Mouse (Mus musculus): ENCODE data around the gene Szt2. TPM values are rescaled to one million over a fixed set of nuclear protein-coding genes. Genes with fewer than 3 reads are reported as not detected.

Szt2 gene
- total RNA-seq, 2 experiments from 2014 or later, result 36.1 to 36.6 TPM

- no peak for DNase-seq (ENCODE audit: extremely low spot score in 1 of 2, low spot score in 2 of 2)
- intact Hi-C loops (cut with DNase I), result no loop called here
Measured at GRCm38 (mm10) chr4:118416329-118416728, 7.3 kb upstream of the Szt2 start.

GRCm38 (mm10) chr4:118415779-118416178 is 6.7 kb upstream of the Szt2 start:
- DNase-seq (ENCODE audit: extremely low spot score in 1 of 2, low spot score in 2 of 2), result no peak
- intact Hi-C loops (cut with DNase I), result no loop called here

DNA sequence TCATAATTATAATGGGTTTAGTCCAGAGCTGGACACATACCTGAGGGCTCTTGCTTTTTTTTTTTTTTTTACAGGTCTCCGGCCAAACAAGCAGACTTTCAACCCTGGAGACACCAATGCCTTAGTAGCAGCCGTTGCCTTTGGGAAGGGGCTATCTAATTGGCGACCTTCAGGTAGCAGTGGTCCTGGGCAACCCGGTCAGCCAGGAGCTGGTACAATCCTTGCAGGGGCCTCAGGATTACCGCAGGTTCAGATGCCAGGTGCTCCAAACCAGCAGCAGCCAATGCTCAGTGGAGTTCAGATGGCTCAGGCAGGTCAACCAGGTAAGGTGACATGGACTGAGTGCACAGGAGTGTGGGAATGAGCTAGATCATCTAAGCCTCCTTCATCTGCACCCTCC is 4.5 kb upstream of the Szt2 start:
- no peak for DNase-seq (ENCODE audit: extremely low spot score in 1 of 2, low spot score in 2 of 2)
- intact Hi-C loops (cut with DNase I), result loop anchor here (5.0 kb wide), 1 partner anchor 164 kb away; no protein-coding TSS in a partner anchor

DNA sequence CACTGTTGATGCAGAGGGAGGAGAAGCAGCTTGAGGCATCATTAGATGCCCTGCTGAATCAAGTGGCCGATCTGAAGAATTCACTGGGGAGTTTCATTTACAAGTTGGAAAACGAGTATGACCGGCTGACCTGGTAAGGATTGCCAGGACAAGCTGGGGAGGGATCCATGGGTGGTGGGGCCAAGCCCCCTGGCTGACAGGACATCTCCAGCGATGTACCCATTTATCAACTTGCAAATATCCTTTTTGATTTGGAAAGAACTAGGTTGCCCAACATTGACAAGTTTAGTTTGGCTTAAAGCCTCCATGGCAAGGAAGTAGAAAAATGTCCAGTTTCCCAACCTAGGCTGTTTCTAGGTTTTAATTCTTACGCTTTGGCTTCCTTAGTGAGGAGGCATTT is 1.8 kb upstream of the Szt2 start:
- intact Hi-C loops (cut with DNase I), result loop anchor here (5.0 kb wide), 1 partner anchor 166 kb away; no protein-coding TSS in a partner anchor
- no peak for DNase-seq (ENCODE audit: extremely low spot score in 1 of 2, low spot score in 2 of 2)

DNA sequence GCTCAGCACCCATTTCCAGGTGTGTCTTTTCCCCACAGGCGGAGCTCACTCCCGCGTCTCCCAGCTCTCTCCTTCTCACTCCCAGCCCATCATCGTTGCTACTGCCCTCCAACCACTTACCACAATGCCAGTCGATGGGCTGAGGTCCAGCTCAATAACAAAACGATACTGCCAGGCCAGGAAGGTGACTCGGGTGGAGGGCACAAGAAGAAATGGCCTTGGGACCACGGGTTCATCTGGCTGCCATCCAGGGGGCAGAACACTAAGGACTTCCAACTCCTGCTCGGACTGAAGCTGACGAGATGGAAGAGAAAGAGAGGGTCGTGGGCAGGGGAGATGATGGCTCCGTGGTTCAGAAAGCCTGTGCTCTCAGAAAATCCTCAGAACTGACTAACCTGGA is 6.4 kb downstream of the Szt2 start:
- intact Hi-C loops (cut with DNase I), result no loop called here
- DNase-seq (ENCODE audit: extremely low spot score in 1 of 2, low spot score in 2 of 2), result no peak

GRCm38 (mm10) chr4:118401918-118402317 is 7.2 kb downstream of the Szt2 start:
- DNase-seq (ENCODE audit: extremely low spot score in 1 of 2, low spot score in 2 of 2), result no peak
- intact Hi-C loops (cut with DNase I), result no loop called here

GRCm38 (mm10) chr4:118401421-118401820 is 7.7 kb downstream of the Szt2 start:
- DNase-seq (ENCODE audit: extremely low spot score in 1 of 2, low spot score in 2 of 2), result no peak
- intact Hi-C loops (cut with DNase I), result no loop called here

DNA sequence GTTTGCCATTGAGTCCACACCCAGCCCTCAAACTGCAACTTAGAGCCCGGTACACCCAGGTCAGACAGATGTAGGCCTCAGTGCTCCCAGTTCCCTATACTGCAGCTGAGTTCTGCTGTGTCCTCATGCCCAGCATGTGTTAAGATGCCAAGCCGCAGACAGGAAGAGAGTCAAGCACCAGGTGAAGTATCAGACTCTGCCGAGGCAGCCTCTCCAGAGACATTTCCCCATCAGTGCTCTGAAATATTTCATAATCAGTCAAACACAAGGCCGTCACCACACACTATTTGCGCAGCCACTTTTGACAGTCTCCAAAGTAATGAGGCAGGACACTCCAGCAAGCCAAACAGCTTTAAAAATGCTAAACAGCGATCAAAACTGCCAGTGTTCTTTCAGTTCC is 10.7 kb downstream of the Szt2 start:
- intact Hi-C loops (cut with DNase I), result no loop called here

DNA sequence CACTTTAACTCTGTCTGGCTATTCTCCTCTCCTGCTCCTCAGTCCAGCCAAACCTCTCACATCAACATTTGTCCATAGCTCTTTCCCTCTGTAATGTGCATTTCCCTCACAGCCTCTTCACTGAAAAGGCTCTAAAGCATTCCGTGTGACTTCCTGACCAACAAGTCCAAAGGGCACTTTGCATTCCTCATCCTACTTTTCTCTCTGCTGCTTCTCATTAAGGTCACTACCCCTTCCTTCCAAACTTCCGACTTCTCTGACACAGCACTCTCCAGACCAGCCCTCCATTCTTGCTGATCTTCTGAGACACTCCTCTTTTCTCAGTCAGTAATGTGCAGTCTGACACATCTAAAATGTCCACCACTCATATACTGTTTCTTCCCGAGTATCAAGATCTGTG is 12.6 kb downstream of the Szt2 start:
- intact Hi-C loops (cut with DNase I), result no loop called here
- DNase-seq (ENCODE audit: extremely low spot score in 1 of 2, low spot score in 2 of 2), result no peak

More for the DNA sequence above, 10.7 kb downstream of the Szt2 start:
- no peak for DNase-seq (ENCODE audit: extremely low spot score in 1 of 2, low spot score in 2 of 2)

DNA sequence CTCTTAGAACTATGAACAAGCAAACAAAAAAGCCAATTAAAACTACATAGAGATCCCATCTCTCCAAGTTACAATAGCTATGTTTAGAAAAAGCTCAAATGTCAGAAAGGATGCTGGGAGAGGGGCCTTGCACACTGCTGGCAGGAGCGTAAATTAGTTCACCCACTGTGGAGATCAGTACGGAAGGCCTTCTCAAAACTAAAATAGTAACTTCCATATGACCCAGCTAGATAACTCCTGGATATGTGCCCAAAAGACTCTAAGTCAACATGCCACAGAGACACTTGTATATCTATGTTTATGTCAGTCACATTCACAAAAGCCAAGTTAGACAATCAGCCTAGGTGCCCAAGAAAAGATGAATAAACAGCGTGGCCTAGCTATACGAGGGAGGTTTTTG is 13.8 kb downstream of the Szt2 start:
- no peak for DNase-seq (ENCODE audit: extremely low spot score in 1 of 2, low spot score in 2 of 2)
- intact Hi-C loops (cut with DNase I), result no loop called here

- intact Hi-C loops (cut with DNase I), result no loop called here
- DNase-seq (ENCODE audit: extremely low spot score in 1 of 2, low spot score in 2 of 2), result no peak
Measured at GRCm38 (mm10) chr4:118394505-118394904, 14.6 kb downstream of the Szt2 start.

GRCm38 (mm10) chr4:118390146-118390545 is 18.9 kb downstream of the Szt2 start:
- intact Hi-C loops (cut with DNase I), result no loop called here
- no peak for DNase-seq (ENCODE audit: extremely low spot score in 1 of 2, low spot score in 2 of 2)

DNA sequence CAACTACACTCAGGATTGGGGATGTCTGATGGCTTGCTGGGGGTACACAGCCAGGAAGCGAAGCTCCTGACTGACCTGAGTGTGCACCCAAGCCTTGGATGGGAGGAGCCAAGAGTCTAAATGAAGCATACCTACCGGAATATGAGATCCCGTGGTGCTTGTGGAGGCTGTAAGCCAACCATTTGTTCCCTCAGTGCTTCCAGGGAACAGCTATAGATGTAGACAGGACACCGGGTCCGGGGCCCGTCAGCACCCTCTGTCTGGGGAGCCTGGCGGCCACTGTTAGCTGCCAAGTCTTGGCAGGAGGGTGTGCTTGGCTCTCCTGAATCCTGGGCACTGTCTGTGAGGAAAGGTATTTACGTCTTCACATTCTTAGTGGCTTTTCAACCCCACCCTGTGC is 21.8 kb downstream of the Szt2 start:
- intact Hi-C loops (cut with DNase I), result no loop called here
- no peak for DNase-seq (ENCODE audit: extremely low spot score in 1 of 2, low spot score in 2 of 2)

GRCm38 (mm10) chr4:118383271-118383670 is 25.8 kb downstream of the Szt2 start:
- intact Hi-C loops (cut with DNase I), result no loop called here
- DNase-seq (ENCODE audit: extremely low spot score in 1 of 2, low spot score in 2 of 2), result no peak

DNA sequence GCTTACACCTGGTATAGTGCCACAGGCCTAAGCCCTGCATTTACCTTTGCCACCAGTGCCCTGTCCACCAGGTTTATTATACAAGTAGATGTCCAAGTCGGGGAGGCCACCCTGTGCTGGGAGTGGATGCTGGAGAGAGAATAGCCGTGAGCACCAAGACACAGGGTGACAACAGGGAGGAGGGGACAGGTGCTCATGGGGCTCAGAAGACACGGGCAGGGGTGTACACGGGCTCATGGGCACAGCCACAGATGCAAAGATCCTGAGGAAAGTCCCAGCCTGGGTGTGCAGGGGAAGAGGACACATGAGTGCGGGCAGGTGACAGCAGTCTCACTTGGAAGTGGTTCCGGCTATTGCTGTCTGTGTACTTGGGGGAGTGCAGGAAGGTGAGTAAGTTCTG is 33.1 kb downstream of the Szt2 start:
- no peak for DNase-seq (ENCODE audit: extremely low spot score in 1 of 2, low spot score in 2 of 2)
- intact Hi-C loops (cut with DNase I), result no loop called here

DNA sequence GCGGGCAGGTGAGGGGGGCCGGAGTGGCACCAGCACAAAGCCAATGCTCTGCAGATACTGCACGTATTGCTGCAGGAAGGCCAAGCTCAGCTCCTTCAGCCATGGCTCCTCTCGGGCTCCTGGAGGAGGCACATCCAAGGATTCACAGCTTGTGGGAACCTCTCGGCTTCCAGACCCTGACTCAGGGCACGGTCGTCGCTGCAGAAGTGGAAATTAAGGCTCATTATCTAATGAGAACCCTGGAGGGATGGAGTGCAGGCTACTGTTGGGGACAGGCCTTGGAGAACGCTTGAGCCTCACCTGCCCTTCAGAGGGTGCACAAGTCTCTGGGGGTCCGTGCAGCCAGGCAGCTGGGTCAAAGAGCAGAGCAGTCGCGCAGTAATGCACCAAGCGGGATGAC is 37.3 kb downstream of the Szt2 start:
- DNase-seq (ENCODE audit: extremely low spot score in 1 of 2, low spot score in 2 of 2), result no peak
- intact Hi-C loops (cut with DNase I), result no loop called here

GRCm38 (mm10) chr4:118368616-118369015 is 40.5 kb downstream of the Szt2 start:
- no peak for DNase-seq (ENCODE audit: extremely low spot score in 1 of 2, low spot score in 2 of 2)
- intact Hi-C loops (cut with DNase I), result no loop called here

DNA sequence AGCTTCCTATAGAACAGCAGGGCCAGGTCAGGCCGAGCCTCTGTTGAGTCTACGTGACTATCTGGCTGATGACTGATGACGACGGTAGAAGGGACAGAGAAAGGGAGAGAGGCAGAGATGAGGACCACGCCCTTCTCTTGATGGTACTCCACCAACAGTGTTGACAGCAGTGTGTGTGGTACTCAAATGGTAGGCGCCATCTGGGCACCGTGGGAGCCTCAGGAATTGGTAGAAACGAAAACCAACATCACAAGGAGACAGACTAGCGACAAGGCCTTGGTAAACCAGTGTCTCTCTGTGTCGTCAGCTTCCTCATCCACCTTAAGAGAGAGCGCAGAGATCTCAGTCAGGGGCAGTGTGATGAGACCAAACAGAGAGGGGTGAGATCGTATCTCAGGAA is 41.5 kb downstream of the Szt2 start:
- DNase-seq (ENCODE audit: extremely low spot score in 1 of 2, low spot score in 2 of 2), result no peak
- intact Hi-C loops (cut with DNase I), result no loop called here

- intact Hi-C loops (cut with DNase I), result no loop called here
- no peak for DNase-seq (ENCODE audit: extremely low spot score in 1 of 2, low spot score in 2 of 2)
Measured at GRCm38 (mm10) chr4:118365991-118366390, 43.1 kb downstream of the Szt2 start.

DNA sequence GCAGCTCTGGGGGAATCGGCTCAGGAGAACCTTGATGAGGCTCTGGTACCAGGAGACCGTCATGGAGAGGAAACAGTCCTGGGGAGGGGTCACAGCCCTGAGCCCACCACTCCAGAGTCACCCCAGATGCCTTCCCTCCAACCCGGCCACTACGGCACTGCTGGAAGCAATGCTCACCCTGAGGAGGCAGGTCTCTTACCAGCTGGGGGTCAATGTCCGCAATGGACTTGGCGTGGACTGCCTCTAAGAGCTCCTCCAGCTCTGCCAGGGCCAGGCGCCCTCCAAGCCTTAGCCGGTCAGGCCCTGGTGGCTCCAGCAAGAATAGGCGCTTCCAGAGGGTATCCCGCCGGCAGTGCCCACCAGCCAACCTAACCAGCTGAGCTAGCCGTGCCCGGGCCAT is 44.4 kb downstream of the Szt2 start:
- intact Hi-C loops (cut with DNase I), result no loop called here

GRCm38 (mm10) chr4:118363985-118364384 is 45.1 kb downstream of the Szt2 start:
- intact Hi-C loops (cut with DNase I), result no loop called here
- DNase-seq (ENCODE audit: extremely low spot score in 1 of 2, low spot score in 2 of 2), result no peak

More for the DNA sequence above, 44.4 kb downstream of the Szt2 start:
- DNase-seq (ENCODE audit: extremely low spot score in 1 of 2, low spot score in 2 of 2), result no peak

DNA sequence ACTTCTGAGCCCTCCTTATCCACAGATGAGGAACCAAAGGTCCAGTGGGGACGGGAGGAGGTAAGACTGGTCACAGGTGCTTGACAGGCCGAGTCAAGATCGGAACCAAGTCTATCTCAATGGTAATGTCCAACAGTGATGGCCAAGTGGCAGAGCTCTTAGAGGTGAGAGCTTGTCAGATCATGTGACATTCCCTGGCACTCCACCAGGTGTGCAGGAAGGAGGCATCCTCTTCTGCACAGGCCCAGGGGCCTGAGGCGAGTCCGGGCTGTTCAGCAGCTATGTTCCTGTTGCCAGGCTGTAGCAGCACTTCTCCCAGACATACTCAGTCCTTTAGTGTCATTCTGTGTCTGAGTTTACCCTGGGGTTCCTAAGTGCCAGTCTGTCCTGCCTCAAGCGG is 46.2 kb downstream of the Szt2 start:
- intact Hi-C loops (cut with DNase I), result no loop called here
- no peak for DNase-seq (ENCODE audit: extremely low spot score in 1 of 2, low spot score in 2 of 2)
